Mouse (Mus musculus) hindbrain, embryonic 15.5 days (tissue): Measurements from ENCODE around the gene 1700080E11Rik. TPM values are rescaled to one million over a fixed set of nuclear protein-coding genes. Genes with fewer than 3 reads are reported as not detected.

Experiments
- ATAC-seq: fragments of 200-750 bp; cut with Nextera tagmentation; 2 replicates; pipeline ENCODE4 v1.8.0; 2017; ENCODE audit warnings: low read depth, moderate number of reproducible peaks, moderate TSS enrichment; ENCODE audit not compliant: low FRiP score
- H3K27ac ChIP-seq: fragments of 300-500 bp; sonication (generic); replicated peaks from 2 replicates; pipeline ENCODE4 v1.5.1; 2015; ENCODE audit warnings: mild to moderate bottlenecking, inconsistent platforms
- H3K27me3 ChIP-seq: fragments of 300-500 bp; sonication (generic); 2 replicates; pipeline ENCODE4 v1.6.1; 2015; ENCODE audit warnings: control low read depth, inconsistent platforms
- H3K36me3 ChIP-seq: fragments of 300-500 bp; sonication (generic); 2 replicates; pipeline ENCODE4 v1.6.1; 2015; ENCODE audit warnings: control low read depth, inconsistent platforms
- H3K4me1 ChIP-seq: fragments of 300-500 bp; sonication (generic); replicated peaks from 2 replicates; pipeline ENCODE4 v1.6.1; 2015; ENCODE audit warnings: control low read depth, inconsistent platforms
- H3K4me2 ChIP-seq: fragments of 300-500 bp; sonication (generic); 2 replicates; pipeline ENCODE4 v1.6.1; 2015; ENCODE audit warnings: moderate library complexity, mild to moderate bottlenecking, inconsistent platforms
- H3K4me3 ChIP-seq: fragments of 300-500 bp; sonication (generic); 2 replicates; pipeline ENCODE4 v1.5.1; 2015; ENCODE audit warnings: mild to moderate bottlenecking, inconsistent platforms
- H3K9ac ChIP-seq: fragments of 300-500 bp; sonication (generic); 2 replicates; pipeline ENCODE4 v1.6.1; 2015; ENCODE audit warnings: inconsistent platforms
- H3K9me3 ChIP-seq: fragments of 300-500 bp; sonication (generic); 2 replicates; pipeline ENCODE4 v1.6.1; 2016; ENCODE audit warnings: control low read depth, inconsistent platforms
- WGBS: fragments of 180-500 bp; shearing (Covaris S2); methylation state at CpG from one replicate; pipeline ENCODE4 v1.1.7; 2015; 5-methylcytosine and 5-hydroxymethylcytosine counted together
- polyA plus RNA-seq: library from polyadenylated mRNA; unstranded; fragments of >200 nt; fragmentation: Nextera tagmentation; extraction: Ambion mirVana; gene quantifications from 2 replicates; pipeline ENCODE4 v1.2.1, GENCODE M21; 2015

The 1700080E11Rik gene
- polyA plus RNA-seq, 1 experiment from 2014 or later, result not detected

- Histone ChIP-seq H3K4me2 (no peak overlapping the region), H3K4me1 (no peaks in the 10 kb centered on the region), H3K27me3 (no peaks in the 10 kb centered on the region), H3K9ac (no peak overlapping the region), H3K27ac (no peak overlapping the region), H3K9me3 (no peaks in the 10 kb centered on the region), H3K36me3 (no peaks in the 10 kb centered on the region), H3K4me3 (no peak overlapping the region)
- ATAC-seq, result no peak
- WGBS, result 75% methylated on average over 15 of the region's 15 CpGs
Observed at GRCm38 (mm10) chr9:105100807-105101570, 43.9 kb downstream of the 1700080E11Rik start.

Other genes with a start within 250 kb of the 1700080E11Rik start
- 90.1 and 93.2 TPM in 2 replicates for gene Mrpl3, start 91.9 kb downstream of the 1700080E11Rik start, polyA plus RNA-seq
- 24.1 and 25.0 TPM in 2 replicates for gene Nudt16, start 13.3 kb downstream of the 1700080E11Rik start, polyA plus RNA-seq